Mouse (Mus musculus) cerebellum, adult 8-10 months (tissue): ENCODE data around the gene Sh2d1a.

Experiments used
- DNase-seq: peaks from one replicate; pipeline ENCODE4 v3.0.0; 2022

Sh2d1a gene

DNA sequence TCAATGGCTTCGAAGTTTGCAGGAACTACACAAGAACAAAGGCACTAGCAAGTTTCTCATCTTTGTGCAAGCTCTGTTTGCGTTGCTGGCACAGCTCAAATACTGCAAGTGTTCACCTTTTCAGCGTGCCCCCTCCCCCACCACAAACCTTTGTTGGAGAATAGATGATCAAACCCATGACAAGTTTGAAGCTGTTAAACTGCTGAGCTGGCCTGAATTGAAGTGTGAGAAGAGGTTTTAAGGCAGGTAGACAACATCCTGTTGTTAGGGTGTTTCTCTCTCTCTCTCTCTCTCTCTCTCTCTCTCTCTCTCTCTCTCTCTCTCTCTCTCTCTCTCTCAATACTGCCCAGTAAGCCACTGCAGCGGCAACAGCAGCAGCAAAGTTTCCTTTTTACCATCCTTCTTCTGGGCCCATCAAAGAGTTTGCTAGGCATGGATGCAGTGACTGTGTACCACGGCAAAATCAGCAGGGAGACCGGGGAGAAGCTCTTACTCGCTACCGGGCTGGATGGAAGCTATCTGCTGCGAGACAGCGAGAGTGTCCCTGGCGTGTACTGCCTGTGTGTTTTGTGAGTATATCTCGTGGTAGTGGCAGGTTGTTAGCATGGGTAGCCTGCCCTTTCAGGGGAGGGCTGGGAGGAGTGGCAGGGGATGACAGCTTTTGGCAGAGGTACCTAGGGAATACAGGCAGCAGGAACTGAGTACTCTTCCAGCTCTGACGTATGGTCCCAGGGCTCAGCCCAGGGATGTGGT lies at the start of gene Sh2d1a:
Gene Sh2d1a (plus strand): TSS at position 163 of the 753 bp plus-strand sequence.
- no peak for DNase-seq

DNA sequence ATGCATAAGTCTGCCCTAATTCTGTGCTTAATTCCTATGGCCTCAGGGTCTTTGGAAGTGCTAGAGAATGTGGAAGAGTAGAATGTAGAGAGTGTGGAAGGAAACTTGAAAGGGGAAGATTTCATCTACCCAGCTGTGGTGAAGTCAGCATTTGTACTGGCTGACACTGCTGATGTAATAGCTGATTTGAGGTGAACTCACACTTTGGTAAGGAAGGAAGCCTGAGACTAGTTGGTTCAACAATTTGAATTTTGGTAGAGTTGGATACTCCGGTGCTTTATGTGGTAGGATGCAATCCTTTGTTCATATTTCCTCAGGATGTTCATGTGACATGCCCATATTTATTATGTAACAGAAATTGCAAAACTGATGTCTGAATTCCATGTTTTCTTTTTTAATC lies 49.3 kb upstream of the Sh2d1a start:
- DNase-seq: no peak

- no peak for DNase-seq
Observed at GRCm38 (mm10) chrX:42454533-42454932, 47.7 kb upstream of the Sh2d1a start.

GRCm38 (mm10) chrX:42489446-42489845 lies 12.8 kb upstream of the Sh2d1a start, which contains the start of gene Tex13c2:
TSS of gene Tex13c2 (plus strand) at chrX:42489691.
- no peak for DNase-seq

- peak; percentile 29 for DNase-seq
Observed at GRCm38 (mm10) chrX:42490336-42490735, 11.9 kb upstream of the Sh2d1a start.

GRCm38 (mm10) chrX:42500538-42500937 lies 1.7 kb upstream of the Sh2d1a start:
- no peak for DNase-seq

GRCm38 (mm10) chrX:42511105-42511504 lies 8.9 kb downstream of the Sh2d1a start:
- DNase-seq: no peak

DNA sequence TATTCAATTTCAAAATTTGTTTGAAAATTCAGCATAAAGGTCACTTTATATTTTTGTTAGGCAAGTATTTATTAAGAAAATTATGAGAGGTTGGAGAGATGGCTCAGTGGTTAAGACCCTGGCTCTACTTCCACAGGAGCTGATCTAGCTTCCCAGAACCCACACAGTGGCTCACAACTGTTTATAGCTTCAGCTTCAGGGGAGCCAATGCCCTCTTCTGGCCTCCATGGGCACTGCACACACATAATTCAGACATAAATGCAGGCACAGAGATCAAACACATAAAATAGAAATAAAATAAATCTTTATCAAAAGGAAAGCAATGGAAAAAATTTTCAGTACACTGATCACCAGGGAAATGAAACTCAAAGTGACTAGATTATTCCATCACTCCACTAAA lies 10.3 kb downstream of the Sh2d1a start:
- no peak for DNase-seq

- DNase-seq: no peak
Observed at GRCm38 (mm10) chrX:42522868-42523267, 20.6 kb downstream of the Sh2d1a start.

DNA sequence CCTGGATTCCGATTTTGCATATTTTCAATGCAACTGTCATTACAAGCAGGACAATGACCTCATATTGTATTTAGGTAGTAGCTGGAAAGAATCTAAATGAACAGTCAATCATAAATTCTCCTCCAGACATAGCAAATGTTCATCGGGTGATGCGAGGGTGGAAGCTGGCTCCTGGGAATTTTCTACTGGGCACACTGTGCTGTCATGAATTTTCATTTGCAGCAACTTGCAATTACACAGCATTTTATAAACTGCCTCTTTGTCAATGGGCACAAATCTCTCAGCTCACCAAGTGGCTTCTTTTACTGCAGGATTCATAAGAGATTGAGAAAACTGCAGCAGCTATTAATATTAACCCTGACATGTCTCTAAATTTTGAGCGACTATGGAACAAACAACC lies 28.4 kb downstream of the Sh2d1a start:
- DNase-seq: no peak

DNA sequence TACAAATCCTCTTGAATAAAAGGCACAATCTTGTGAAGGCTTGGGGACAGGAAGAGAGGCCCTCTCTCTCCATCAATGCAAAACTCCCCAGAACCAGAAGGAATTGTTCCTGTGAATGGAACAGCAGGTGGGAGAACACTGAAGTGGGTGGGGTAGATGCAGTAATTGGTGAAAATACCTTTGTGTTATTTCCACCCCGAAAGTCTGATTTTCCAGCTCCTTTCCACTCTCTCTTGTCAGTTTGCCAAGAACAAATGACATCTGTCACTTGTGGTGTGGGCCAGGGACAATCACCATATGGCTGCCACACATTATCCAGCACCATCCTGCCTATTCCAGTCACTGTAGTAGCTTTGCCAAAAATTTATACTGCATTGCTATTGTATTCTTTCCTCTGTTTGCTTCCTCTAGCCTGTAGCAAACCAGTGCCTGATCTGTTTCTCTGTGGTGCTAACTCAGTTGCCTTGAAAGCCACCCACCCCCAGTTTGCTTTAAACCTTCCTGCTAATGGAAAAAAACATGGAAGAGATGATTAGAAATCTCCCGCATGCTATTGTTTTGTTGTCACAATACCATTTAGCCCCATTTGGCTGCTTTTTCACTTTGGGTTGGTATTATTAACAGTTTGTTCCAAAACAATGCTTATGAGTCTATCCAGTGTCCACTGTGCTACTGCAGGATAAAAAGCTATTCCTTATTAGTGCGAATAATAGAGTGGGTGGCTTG lies 37.9 kb downstream of the Sh2d1a start:
- peak; percentile 77 for DNase-seq

DNA sequence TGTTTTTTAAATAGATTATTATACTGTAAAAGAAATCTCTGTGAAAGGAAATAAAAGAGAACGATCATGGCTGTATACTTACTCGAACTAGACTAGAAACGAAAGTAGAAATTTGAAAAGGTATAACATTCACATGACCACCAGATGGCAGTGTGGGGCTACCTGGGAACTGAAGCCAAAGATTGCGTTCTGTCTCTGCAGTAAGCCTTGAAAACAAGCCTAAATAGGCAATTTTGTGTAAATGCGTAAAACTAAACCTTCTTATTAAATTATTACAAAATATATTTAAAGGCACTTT lies 38.5 kb downstream of the Sh2d1a start:
- peak; percentile 80 for DNase-seq

GRCm38 (mm10) chrX:42545076-42545475 lies 42.8 kb downstream of the Sh2d1a start:
- no peak for DNase-seq

- DNase-seq: no peak
Observed at GRCm38 (mm10) chrX:42548513-42548912, 46.3 kb downstream of the Sh2d1a start.

GRCm38 (mm10) chrX:42557284-42557683 lies 55.0 kb downstream of the Sh2d1a start:
- DNase-seq: peak; percentile 68

DNA sequence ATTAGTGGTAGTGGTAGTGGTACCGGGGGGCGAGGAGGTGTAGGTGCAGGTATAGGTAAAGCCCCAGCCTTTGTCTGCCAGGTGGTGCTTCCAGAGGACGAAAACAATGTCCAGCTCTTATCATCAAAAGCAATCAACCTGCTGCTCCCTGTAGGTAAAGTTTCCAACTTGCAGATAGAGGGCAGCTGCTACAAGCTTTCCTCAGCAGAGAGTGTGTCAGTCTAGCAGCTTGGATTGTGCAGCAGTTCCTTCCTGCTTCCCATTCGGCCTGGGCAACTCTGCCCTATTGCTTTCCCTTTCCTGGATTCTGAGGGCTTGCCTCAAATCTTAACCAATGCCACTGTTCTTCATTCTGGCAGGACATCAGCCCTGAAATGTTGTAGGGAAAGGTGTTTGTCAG lies 56.4 kb downstream of the Sh2d1a start:
- DNase-seq: no peak
